ENCODE assay signal across 14 mouse cellular contexts in the genomic region with DNA sequence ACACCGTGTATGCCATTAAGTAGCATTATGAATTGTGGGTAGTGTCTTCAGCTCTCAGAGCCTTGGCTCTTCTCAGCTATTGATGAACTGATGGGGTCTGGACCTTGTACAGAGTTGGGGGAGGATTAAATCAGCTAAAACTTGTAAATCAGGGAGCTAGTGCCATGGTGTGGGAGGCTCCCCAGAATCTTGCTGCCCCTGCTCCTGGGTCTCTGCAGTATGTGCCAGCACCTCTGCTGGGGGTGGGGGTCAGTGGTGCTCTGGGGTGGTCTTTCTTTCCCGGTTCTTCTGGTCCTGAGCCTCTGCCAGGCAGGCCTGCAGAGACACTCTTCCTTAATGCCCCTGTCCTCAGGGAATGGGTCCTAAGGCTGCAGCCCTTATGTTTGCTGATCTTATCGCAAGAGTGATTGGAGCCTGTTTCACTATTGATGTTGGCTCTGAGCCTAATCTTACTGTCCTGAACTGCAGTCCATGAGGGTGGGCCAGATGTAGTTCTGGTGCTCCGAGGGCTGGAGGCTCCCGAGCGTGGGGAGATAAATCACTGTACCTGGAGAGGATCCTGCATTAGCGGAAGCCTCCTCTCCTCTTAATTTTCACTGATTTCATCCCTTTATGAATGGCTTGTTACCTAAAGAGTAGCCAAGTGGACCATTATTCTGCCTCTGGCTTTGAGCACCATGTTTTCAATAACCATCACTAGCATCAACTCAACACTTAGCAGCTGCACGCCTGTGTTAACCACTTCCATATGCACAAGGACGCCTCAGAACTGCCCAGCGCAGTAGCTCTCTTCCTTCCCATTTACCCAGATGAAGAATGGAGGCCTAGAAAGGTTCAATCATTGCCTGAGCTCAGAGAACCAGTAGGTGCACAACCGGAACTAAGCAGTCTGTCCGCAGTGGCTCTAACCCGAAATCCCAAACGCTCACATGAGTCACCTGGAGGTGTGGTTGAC.
DNase-seq lines count a peak whose midpoint lies in the region; ATAC-seq and TF ChIP-seq lines count a peak whose summit lies in the region.
"Had no signal": no experiment of that assay in that cellular context is flagged by ENCODE, and none has a peak within 500 bp of the region (broad histone marks: within the 10 kb centered on the region; RNA-seq: fewer than 3 reads in every experiment).

No protein-coding gene starts in this region.

- H3K9me3 ChIP-seq in kidney, embryonic 15.5 days (replicated peaks) = no peaks in the 10 kb centered on the region
- H3K9me3 ChIP-seq in stomach, embryonic 15.5 days = no peaks in the 10 kb centered on the region
- no peaks in the 10 kb centered on the region for H3K9me3 ChIP-seq in stomach, postnatal 0 days (ENCODE audit: control insufficient read depth, low read length)
- H3K9me3 ChIP-seq in stomach, embryonic 16.5 days (replicated peaks; ENCODE audit: control insufficient read depth, low read length) = no peaks in the 10 kb centered on the region
- H3K9me3 ChIP-seq: neural tube, embryonic 13.5 days had no signal

- 58% methylated on average over 14 of the region's 14 CpGs for WGBS in kidney, embryonic 15.5 days
- WGBS in stomach, embryonic 15.5 days = 55% methylated on average over 14 of the region's 14 CpGs
- 60% methylated on average over 14 of the region's 14 CpGs for WGBS in stomach, postnatal 0 days
- WGBS in stomach, embryonic 16.5 days = 60% methylated on average over 14 of the region's 14 CpGs

- H3K4me1 ChIP-seq in kidney, embryonic 15.5 days = peaks cover 15% of the 10 kb centered on the region
- no peaks in the 10 kb centered on the region for H3K4me1 ChIP-seq in stomach, embryonic 15.5 days
- no peaks in the 10 kb centered on the region for H3K4me1 ChIP-seq in stomach, postnatal 0 days (replicated peaks; ENCODE audit: control insufficient read depth, insufficient read depth)
- H3K4me1 ChIP-seq in stomach, embryonic 16.5 days (ENCODE audit: control insufficient read depth, insufficient read depth, low read length) = peaks cover 6% of the 10 kb centered on the region

- no peaks in the 10 kb centered on the region for H3K36me3 ChIP-seq in kidney, embryonic 15.5 days
- no peaks in the 10 kb centered on the region; the same call in 1 of the 2 replicates for H3K36me3 ChIP-seq in stomach, embryonic 15.5 days
- no peaks in the 10 kb centered on the region for H3K36me3 ChIP-seq in stomach, postnatal 0 days (ENCODE audit: control insufficient read depth, insufficient read depth, low read length)
- H3K36me3 ChIP-seq in stomach, embryonic 16.5 days (ENCODE audit: control insufficient read depth, insufficient read depth, low read length) = no peaks in the 10 kb centered on the region
- H3K36me3 ChIP-seq: neural tube, embryonic 13.5 days had no signal

- H3K9ac ChIP-seq in kidney, embryonic 15.5 days = no peak overlapping the region
- no peak overlapping the region for H3K9ac ChIP-seq in stomach, embryonic 15.5 days
- H3K9ac ChIP-seq in stomach, postnatal 0 days (ENCODE audit: low read length) = no peak overlapping the region
- H3K9ac ChIP-seq in stomach, embryonic 16.5 days (ENCODE audit: low read length) = no peak overlapping the region
- H3K9ac ChIP-seq: hindbrain, embryonic 14.5 days; neural tube, embryonic 13.5 days had no signal

- H3K27me3 ChIP-seq in kidney, embryonic 15.5 days = no peaks in the 10 kb centered on the region
- no peaks in the 10 kb centered on the region for H3K27me3 ChIP-seq in stomach, embryonic 15.5 days (replicated peaks)
- H3K27me3 ChIP-seq in stomach, postnatal 0 days (ENCODE audit: control insufficient read depth, insufficient read depth, low read length) = no peaks in the 10 kb centered on the region
- no peaks in the 10 kb centered on the region for H3K27me3 ChIP-seq in stomach, embryonic 16.5 days (ENCODE audit: control insufficient read depth, insufficient read depth, low read length)

- no peak overlapping the region for H3K27ac ChIP-seq in kidney, embryonic 15.5 days
- H3K27ac ChIP-seq in stomach, embryonic 15.5 days = no peak overlapping the region
- H3K27ac ChIP-seq in stomach, postnatal 0 days (replicated peaks) = no peak overlapping the region
- H3K27ac ChIP-seq in stomach, embryonic 16.5 days (ENCODE audit: low read length) = no peak overlapping the region
- H3K27ac ChIP-seq: hindbrain, embryonic 14.5 days; neural tube, embryonic 13.5 days had no signal

- no peak for TF ChIP-seq EP300 in stomach, postnatal 0 days (optimal IDR thresholded peaks at IDR 0.05)

- H3K4me3 ChIP-seq in kidney, embryonic 15.5 days (replicated peaks) = no peak overlapping the region
- no peak overlapping the region for H3K4me3 ChIP-seq in stomach, embryonic 15.5 days (replicated peaks)
- H3K4me3 ChIP-seq in stomach, postnatal 0 days (ENCODE audit: low read depth, low read length) = no peak overlapping the region
- H3K4me3 ChIP-seq in stomach, embryonic 16.5 days (replicated peaks; ENCODE audit: low read length) = no peak overlapping the region
- H3K4me3 ChIP-seq: neural tube, embryonic 13.5 days had no signal

- no peak for TF ChIP-seq CTCF in stomach, postnatal 0 days (IDR thresholded peaks at IDR 0.05; ENCODE audit: low read depth)

- peak; percentile 63 for ATAC-seq in kidney, embryonic 15.5 days (replicated peaks; ENCODE audit: low FRiP score)
- 0 out of 2 replicates have a peak, but pooled peaks have one; percentile 27 for ATAC-seq in stomach, embryonic 15.5 days (ENCODE audit: insufficient read depth, low FRiP score, low read depth)
- ATAC-seq in stomach, postnatal 0 days (ENCODE audit: low FRiP score, low TSS enrichment) = no peak
- ATAC-seq in stomach, embryonic 16.5 days (ENCODE audit: insufficient read depth, low FRiP score) = 0 out of 2 replicates have a peak, but pooled peaks have one; percentile 17

- no peak overlapping the region for H3K4me2 ChIP-seq in kidney, embryonic 15.5 days
- H3K4me2 ChIP-seq in stomach, embryonic 15.5 days = no peak overlapping the region
- H3K4me2 ChIP-seq in stomach, postnatal 0 days (replicated peaks; ENCODE audit: low read depth) = no peak overlapping the region
- no peak overlapping the region for H3K4me2 ChIP-seq in stomach, embryonic 16.5 days (ENCODE audit: low read depth, low read length)
- H3K4me2 ChIP-seq: hindbrain, embryonic 14.5 days; neural tube, embryonic 13.5 days had no signal

- peak; percentile 37 for DNase-seq in embryo, embryonic 11 days
- no peak for DNase-seq in embryo, embryonic 10.5 days (ENCODE audit: low spot score)
- DNase-seq in kidney, adult 11 months = no peak
- DNase-seq in stomach, postnatal 0 days (ENCODE audit: low spot score) = no peak
- no peak for DNase-seq in lung, adult 18-20 months
- DNase-seq: adrenal gland, postnatal 14 days; cerebellum, adult 2 months; kidney, postnatal 36 days; lung, adult 2 months had no signal
